Mouse (Mus musculus): ENCODE results near the gene Kcnj5.

The Kcnj5 gene

GRCm38 (mm10) chr9:32344051-32344450 lies at the start of gene Kcnj5:
Gene Kcnj5, minus strand, starts transcription at chr9:32344350.
- DNase-seq (ENCODE audit: extremely low read depth, low read depth, low spot score): no peak

- no peak for DNase-seq (ENCODE audit: extremely low read depth, low read depth, low spot score)
These were observed 48.6 kb upstream of the Kcnj5 start for GRCm38 (mm10) chr9:32392716-32393115.

GRCm38 (mm10) chr9:32391701-32392100 lies 47.6 kb upstream of the Kcnj5 start:
- no peak for DNase-seq (ENCODE audit: extremely low read depth, low read depth, low spot score)

- DNase-seq (ENCODE audit: extremely low read depth, low read depth, low spot score): no peak
These were observed 46.9 kb upstream of the Kcnj5 start for GRCm38 (mm10) chr9:32391092-32391491.

- DNase-seq (ENCODE audit: extremely low read depth, low read depth, low spot score): no peak
These were observed 44.0 kb upstream of the Kcnj5 start for GRCm38 (mm10) chr9:32388120-32388519.

- DNase-seq (ENCODE audit: extremely low read depth, low read depth, low spot score): no peak
These were observed 40.8 kb upstream of the Kcnj5 start for GRCm38 (mm10) chr9:32384906-32385305.

- no peak for DNase-seq (ENCODE audit: extremely low read depth, low read depth, low spot score)
These were observed 32.9 kb upstream of the Kcnj5 start for GRCm38 (mm10) chr9:32376863-32377590.

- DNase-seq (ENCODE audit: extremely low read depth, low read depth, low spot score): no peak
These were observed 31.9 kb upstream of the Kcnj5 start for GRCm38 (mm10) chr9:32376031-32376430.

GRCm38 (mm10) chr9:32373656-32374055 lies 29.5 kb upstream of the Kcnj5 start:
- DNase-seq (ENCODE audit: extremely low read depth, low read depth, low spot score): no peak

GRCm38 (mm10) chr9:32372202-32372601 lies 28.1 kb upstream of the Kcnj5 start, which contains the start of gene Kcnj1:
Gene Kcnj1, plus strand, starts transcription at chr9:32372493.
- no peak for DNase-seq (ENCODE audit: extremely low read depth, low read depth, low spot score)

GRCm38 (mm10) chr9:32369388-32369787 lies 25.2 kb upstream of the Kcnj5 start:
- no peak for DNase-seq (ENCODE audit: extremely low read depth, low read depth, low spot score)

- no peak for DNase-seq (ENCODE audit: extremely low read depth, low read depth, low spot score)
These were observed 24.7 kb upstream of the Kcnj5 start for GRCm38 (mm10) chr9:32368812-32369211.

- no peak for DNase-seq (ENCODE audit: extremely low read depth, low read depth, low spot score)
These were observed 16.6 kb upstream of the Kcnj5 start for GRCm38 (mm10) chr9:32360770-32361169.

GRCm38 (mm10) chr9:32350332-32350731 lies 6.2 kb upstream of the Kcnj5 start:
- DNase-seq (ENCODE audit: extremely low read depth, low read depth, low spot score): no peak

- DNase-seq (ENCODE audit: extremely low read depth, low read depth, low spot score): no peak
These were observed 5.2 kb upstream of the Kcnj5 start for GRCm38 (mm10) chr9:32349344-32349743.

GRCm38 (mm10) chr9:32348096-32348495 lies 3.9 kb upstream of the Kcnj5 start:
- DNase-seq (ENCODE audit: extremely low read depth, low read depth, low spot score): no peak

- DNase-seq (ENCODE audit: extremely low read depth, low read depth, low spot score): no peak
These were observed 339 bp upstream of the Kcnj5 start for GRCm38 (mm10) chr9:32344489-32344888.

- no peak for DNase-seq (ENCODE audit: extremely low read depth, low read depth, low spot score)
These were observed 1.2 kb downstream of the Kcnj5 start for GRCm38 (mm10) chr9:32342929-32343328.

GRCm38 (mm10) chr9:32340831-32341230 lies 3.3 kb downstream of the Kcnj5 start:
- no peak for DNase-seq (ENCODE audit: extremely low read depth, low read depth, low spot score)

GRCm38 (mm10) chr9:32335389-32336150 lies 8.6 kb downstream of the Kcnj5 start:
- DNase-seq (ENCODE audit: extremely low read depth, low read depth, low spot score): no peak

- no peak for DNase-seq (ENCODE audit: extremely low read depth, low read depth, low spot score)
These were observed 13.0 kb downstream of the Kcnj5 start for GRCm38 (mm10) chr9:32331162-32331561.

- DNase-seq (ENCODE audit: extremely low read depth, low read depth, low spot score): no peak
These were observed 15.4 kb downstream of the Kcnj5 start for GRCm38 (mm10) chr9:32328777-32329176.
